8 mouse cellular contexts compared by ENCODE assay signal in the genomic region with DNA sequence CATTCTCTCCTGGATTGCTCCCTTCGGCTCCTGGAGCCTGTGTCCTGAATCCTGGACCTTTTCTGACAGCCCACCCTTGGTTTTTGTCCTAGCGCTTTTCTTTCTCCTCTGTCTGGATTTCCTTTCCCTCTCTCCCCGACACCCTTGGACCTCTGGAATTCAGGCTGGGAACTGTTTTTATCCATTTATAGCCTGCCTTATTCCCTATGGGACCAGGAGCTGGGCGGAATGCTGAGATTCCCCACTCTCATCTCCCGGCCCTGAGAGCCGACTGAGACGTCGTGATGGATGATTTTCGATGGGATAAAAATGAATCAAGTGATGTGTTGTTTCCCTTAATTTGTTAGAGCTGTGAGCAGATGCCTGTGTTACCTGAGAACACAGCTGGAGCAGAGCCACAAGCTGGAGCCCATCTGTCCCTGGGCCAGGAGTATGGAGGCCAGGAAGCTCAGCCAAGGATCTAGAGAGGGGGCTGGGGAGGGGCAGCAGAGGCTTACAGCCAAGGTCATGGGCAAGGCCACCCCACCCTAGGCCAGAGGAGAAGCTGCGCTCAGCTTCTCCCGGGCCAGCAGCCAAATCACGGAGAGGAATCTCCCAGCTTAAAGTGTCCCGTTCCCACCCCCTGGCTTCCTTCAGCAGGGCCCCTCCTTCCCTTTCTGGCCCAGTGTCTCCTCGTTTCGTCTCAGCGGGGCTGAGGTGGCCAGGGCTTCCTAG.
DNase-seq lines count a peak whose midpoint lies in the region; ATAC-seq lines count a peak whose summit lies in the region.

No protein-coding gene starts in this region.

- H3K9me3 ChIP-seq in hindbrain, embryonic 13.5 days = no peaks in the 10 kb centered on the region
- H3K9me3 ChIP-seq in hindbrain, embryonic 12.5 days (replicated peaks) = no peaks in the 10 kb centered on the region
- H3K9me3 ChIP-seq in intestine, embryonic 15.5 days = no peaks in the 10 kb centered on the region

- H3K9ac ChIP-seq in hindbrain, embryonic 13.5 days = no peak overlapping the region; the same call in 1 of the 2 replicates
- H3K9ac ChIP-seq in hindbrain, embryonic 12.5 days = no peak overlapping the region
- H3K9ac ChIP-seq in intestine, embryonic 15.5 days = no peak overlapping the region

- DNase-seq in gastrocnemius, adult 8-10 months (ENCODE audit: low spot score in 2 of 2) = peak; percentile 67 to 87
- DNase-seq in lung, postnatal 25 days (ENCODE audit: low spot score) = peak; percentile 3
- no peak for DNase-seq in cerebellum, adult 8-10 months
- DNase-seq in left cerebral cortex, postnatal 14 days (ENCODE audit: low spot score in 2 of 2) = no peak
- DNase-seq in right cerebral cortex, postnatal 4 days = no peak

- H3K4me1 ChIP-seq in hindbrain, embryonic 13.5 days (replicated peaks) = peaks cover 25% of the 10 kb centered on the region
- peaks cover 10% of the 10 kb centered on the region for H3K4me1 ChIP-seq in hindbrain, embryonic 12.5 days
- H3K4me1 ChIP-seq in intestine, embryonic 15.5 days (replicated peaks) = peaks cover 16% of the 10 kb centered on the region; the same call in 1 of the 2 replicates

- peak overlapping the region; percentile 58 for H3K27ac ChIP-seq in hindbrain, embryonic 13.5 days
- no peak overlapping the region for H3K27ac ChIP-seq in hindbrain, embryonic 12.5 days
- H3K27ac ChIP-seq in intestine, embryonic 15.5 days = peak overlapping the region; percentile 15; the same call in 1 of the 2 replicates

- no peak overlapping the region for H3K4me3 ChIP-seq in hindbrain, embryonic 13.5 days
- H3K4me3 ChIP-seq in hindbrain, embryonic 12.5 days = no peak overlapping the region
- no peak overlapping the region for H3K4me3 ChIP-seq in intestine, embryonic 15.5 days (replicated peaks)

- H3K36me3 ChIP-seq in hindbrain, embryonic 13.5 days = 0 out of 2 replicates have a peak, but pooled peaks cover 7% of the 10 kb centered on the region
- peaks cover 4% of the 10 kb centered on the region for H3K36me3 ChIP-seq in hindbrain, embryonic 12.5 days
- H3K36me3 ChIP-seq in intestine, embryonic 15.5 days = no peaks in the 10 kb centered on the region

- WGBS in hindbrain, embryonic 13.5 days = 62% methylated on average over 16 of the region's 16 CpGs
- WGBS in hindbrain, embryonic 12.5 days = 61% methylated on average over 16 of the region's 16 CpGs
- 38% methylated on average over 16 of the region's 16 CpGs for WGBS in intestine, embryonic 15.5 days

- ATAC-seq in hindbrain, embryonic 13.5 days (ENCODE audit: low FRiP score) = no peak
- ATAC-seq in hindbrain, embryonic 12.5 days (ENCODE audit: low FRiP score) = no peak
- ATAC-seq in intestine, embryonic 15.5 days = peak; percentile 56; the same call in 1 of the 2 replicates

- no peaks in the 10 kb centered on the region for H3K27me3 ChIP-seq in hindbrain, embryonic 13.5 days
- no peaks in the 10 kb centered on the region for H3K27me3 ChIP-seq in hindbrain, embryonic 12.5 days
- no peaks in the 10 kb centered on the region for H3K27me3 ChIP-seq in intestine, embryonic 15.5 days (replicated peaks)

- no peak overlapping the region for H3K4me2 ChIP-seq in hindbrain, embryonic 13.5 days
- H3K4me2 ChIP-seq in hindbrain, embryonic 12.5 days (replicated peaks) = no peak overlapping the region
- peak overlapping the region; percentile 28; the same call in 1 of the 2 replicates for H3K4me2 ChIP-seq in intestine, embryonic 15.5 days (replicated peaks)

- intact Hi-C loops in left cerebral cortex, postnatal 14 days (cut with DNase I) = no loop called here

Comparison
In these comparisons a context has a peak if more than half of its experiments do, and no peak if none do; other contexts are left out.
1. DNase-seq: peak in gastrocnemius, adult 8-10 months (2 of 2) and lung, postnatal 25 days (single experiment); none in cerebellum, adult 8-10 months (single experiment), left cerebral cortex, postnatal 14 days (0 of 2) and right cerebral cortex, postnatal 4 days (single experiment).